Mouse (Mus musculus) retina, embryonic 14.5 days (tissue): ENCODE measurements at regions not wholly inside any gene's neighbourhood (a gene's known extent, or its start where the extent isn't known, plus 50 kb on each side); places are given as distances from the start of the nearest gene placed in this dataset.

Experiments
- DNase-seq: peaks from one replicate; pipeline ENCODE4 v3.0.0-alpha.2; 2015; ENCODE audit warnings: low spot score

GRCm38 (mm10) chr6:17157270-17157669 lies 92.3 kb downstream of the Tes start:
- no peak for DNase-seq

- DNase-seq: peak; percentile 59
Observed at GRCm38 (mm10) chr6:17169971-17170781, 105.2 kb downstream of the Tes start.

- DNase-seq: no peak
Observed at GRCm38 (mm10) chr6:17170782-17171272, 105.9 kb downstream of the Tes start.

- peak; percentile 47 for DNase-seq
Observed at GRCm38 (mm10) chr6:17171273-17172011, 106.5 kb downstream of the Tes start.

- no peak for DNase-seq
Observed at GRCm38 (mm10) chr6:17172050-17172449, 107.1 kb downstream of the Tes start.

GRCm38 (mm10) chr6:17177153-17177552 lies 103.8 kb upstream of the Cav2 start:
- no peak for DNase-seq

- no peak for DNase-seq
Observed at GRCm38 (mm10) chr6:17179476-17179875, 101.5 kb upstream of the Cav2 start.

- DNase-seq: no peak
Observed at GRCm38 (mm10) chr6:17186604-17187003, 94.4 kb upstream of the Cav2 start.

GRCm38 (mm10) chr6:17187106-17187505 lies 93.9 kb upstream of the Cav2 start:
- DNase-seq: no peak

- no peak for DNase-seq
Observed at GRCm38 (mm10) chr6:17195538-17195937, 85.4 kb upstream of the Cav2 start.

GRCm38 (mm10) chr6:17197728-17198397 lies 83.1 kb upstream of the Cav2 start:
- DNase-seq: no peak

GRCm38 (mm10) chr6:17198876-17199275 lies 82.1 kb upstream of the Cav2 start:
- no peak for DNase-seq

GRCm38 (mm10) chr6:17201916-17202636 lies 78.9 kb upstream of the Cav2 start:
- DNase-seq: no peak

GRCm38 (mm10) chr6:17203302-17203701 lies 77.7 kb upstream of the Cav2 start:
- no peak for DNase-seq

- no peak for DNase-seq
Observed at GRCm38 (mm10) chr6:17203900-17204686, 76.9 kb upstream of the Cav2 start.

GRCm38 (mm10) chr6:17206932-17207331 lies 74.1 kb upstream of the Cav2 start:
- no peak for DNase-seq

GRCm38 (mm10) chr6:17209792-17210191 lies 71.2 kb upstream of the Cav2 start:
- no peak for DNase-seq

- DNase-seq: no peak
Observed at GRCm38 (mm10) chr6:17211346-17211745, 69.6 kb upstream of the Cav2 start.

GRCm38 (mm10) chr6:17214774-17215173 lies 66.2 kb upstream of the Cav2 start:
- no peak for DNase-seq

GRCm38 (mm10) chr6:17216442-17216841 lies 64.5 kb upstream of the Cav2 start:
- DNase-seq: no peak

GRCm38 (mm10) chr6:17223744-17224143 lies 57.2 kb upstream of the Cav2 start:
- DNase-seq: no peak
